ENCODE assay signal across 20 mouse cellular contexts in the genomic region with DNA sequence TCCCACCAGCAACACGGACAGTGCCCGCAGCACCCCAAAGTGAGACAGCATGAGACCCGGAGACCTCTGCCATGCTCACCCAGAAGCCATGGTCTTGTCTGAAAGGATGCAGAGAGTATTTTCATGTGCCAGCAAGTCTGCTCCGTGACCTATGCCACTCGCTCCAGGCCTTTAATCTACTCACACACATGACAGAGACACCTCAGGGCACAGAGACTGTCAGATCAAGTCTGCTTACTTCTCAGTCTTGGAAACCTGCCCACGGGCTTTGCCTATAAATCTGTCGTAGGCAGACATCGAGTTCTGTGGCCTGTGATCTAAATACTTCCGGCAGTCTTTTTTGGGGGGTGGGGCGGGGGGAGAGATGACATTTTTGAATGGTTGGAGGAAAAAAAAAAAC. TPM values are rescaled to one million over a fixed set of nuclear protein-coding genes. Genes with fewer than 3 reads are reported as not detected.
A peak's percentile ranks its signal among the peaks of the same experiment; 100 is the strongest.
DNase-seq lines count a peak whose midpoint lies in the region; ATAC-seq and TF ChIP-seq lines count a peak whose summit lies in the region.
"Had no signal": no experiment of that assay in that cellular context is flagged by ENCODE, and none has a peak within 500 bp of the region (broad histone marks: within the 10 kb centered on the region; RNA-seq: fewer than 3 reads in every experiment).

No protein-coding gene starts in this region.

- no peak overlapping the region for H3K4me3 ChIP-seq in lung, embryonic 14.5 days (ENCODE audit: low read depth, low read length)
- no peak overlapping the region for H3K4me3 ChIP-seq in lung, postnatal 0 days (ENCODE audit: low read depth, low read length)
- H3K4me3 ChIP-seq: heart, embryonic 13.5 days; limb, embryonic 10.5 days; liver, embryonic 12.5 days; megakaryocyte, embryonic 14.5 days had no signal

- no peak overlapping the region for H3K4me2 ChIP-seq in lung, embryonic 14.5 days
- no peak overlapping the region for H3K4me2 ChIP-seq in lung, postnatal 0 days (replicated peaks; ENCODE audit: low read depth, low read length)
- H3K4me2 ChIP-seq: heart, embryonic 13.5 days; liver, embryonic 12.5 days had no signal

- 59% methylated on average over 10 of the region's 10 CpGs for WGBS in lung, embryonic 14.5 days
- 60% methylated on average over 10 of the region's 10 CpGs for WGBS in lung, postnatal 0 days

- DNase-seq in cerebellum, postnatal 10 days, result peak; percentile 56 to 59
- DNase-seq in cerebellum, adult 8-10 months, result no peak
- DNase-seq in lung, embryonic 14.5 days, result peak; percentile 61
- DNase-seq in lung, postnatal 0 days (ENCODE audit: low spot score), result no peak
- DNase-seq in adrenal gland, postnatal 36 days, result peak; percentile 53 to 65
- peak; percentile 14 for DNase-seq in retina, postnatal 7 days (ENCODE audit: low read depth, low spot score)
- no peak for DNase-seq in urinary bladder, postnatal 25 days (ENCODE audit: low spot score)
- DNase-seq: B cell, adult 2 months; gastrocnemius, postnatal 14 days; thymus, postnatal 14 days had no signal

- H3K27ac ChIP-seq in lung, embryonic 14.5 days (ENCODE audit: low read depth), result no peak overlapping the region
- H3K27ac ChIP-seq in lung, postnatal 0 days (ENCODE audit: low read length), result no peak overlapping the region
- H3K27ac ChIP-seq: heart, embryonic 13.5 days; limb, embryonic 10.5 days; liver, embryonic 12.5 days; stomach, postnatal 0 days had no signal

- no peak overlapping the region for H3K9ac ChIP-seq in lung, embryonic 14.5 days
- no peak overlapping the region for H3K9ac ChIP-seq in lung, postnatal 0 days (replicated peaks; ENCODE audit: low read depth)
- H3K9ac ChIP-seq: heart, embryonic 13.5 days; liver, embryonic 12.5 days had no signal

- no peaks in the 10 kb centered on the region for H3K27me3 ChIP-seq in lung, embryonic 14.5 days (ENCODE audit: insufficient read depth, low read length)
- no peaks in the 10 kb centered on the region for H3K27me3 ChIP-seq in lung, postnatal 0 days (replicated peaks; ENCODE audit: insufficient read depth, low read length)
- H3K27me3 ChIP-seq: heart, embryonic 13.5 days; liver, embryonic 12.5 days had no signal

- H3K4me1 ChIP-seq in lung, embryonic 14.5 days (ENCODE audit: insufficient read depth), result no peaks in the 10 kb centered on the region
- no peaks in the 10 kb centered on the region for H3K4me1 ChIP-seq in lung, postnatal 0 days (ENCODE audit: insufficient read depth, low read depth, low read length)
- H3K4me1 ChIP-seq: heart, embryonic 13.5 days; liver, embryonic 12.5 days had no signal

- TF ChIP-seq CTCF in lung, embryonic 14.5 days (IDR thresholded peaks at IDR 0.05; ENCODE audit: low read depth), result no peak
- TF ChIP-seq CTCF in lung, postnatal 0 days (IDR thresholded peaks at IDR 0.05), result no peak

- H3K9me3 ChIP-seq in lung, embryonic 14.5 days (ENCODE audit: low read depth, low read length), result peaks cover 9% of the 10 kb centered on the region; the same call in 1 of the 2 replicates
- no peaks in the 10 kb centered on the region for H3K9me3 ChIP-seq in lung, postnatal 0 days (ENCODE audit: low read length)
- H3K9me3 ChIP-seq: limb, embryonic 10.5 days had no signal

- TF ChIP-seq EP300 in lung, postnatal 0 days (IDR thresholded peaks at IDR 0.05), result no peak

- no peak for ATAC-seq in lung, embryonic 14.5 days (ENCODE audit: insufficient read depth)
- no peak for ATAC-seq in lung, postnatal 0 days
- ATAC-seq: liver, embryonic 12.5 days had no signal

- no peaks in the 10 kb centered on the region for H3K36me3 ChIP-seq in lung, embryonic 14.5 days (ENCODE audit: insufficient read depth)
- H3K36me3 ChIP-seq in lung, postnatal 0 days (ENCODE audit: insufficient read depth, low read length), result no peaks in the 10 kb centered on the region
- H3K36me3 ChIP-seq: G1E; heart, embryonic 13.5 days; limb, embryonic 10.5 days; liver, embryonic 12.5 days had no signal

RNA-seq across cellular contexts. Expression of a gene that starts 38.3 kb away (rescaled TPM):
- not detected in 2 replicates for polyA plus RNA-seq in lung, embryonic 14.5 days (2014; fragmentation: Nextera tagmentation; extraction: Ambion mirVana)
- polyA plus RNA-seq in lung, postnatal 0 days (2015; fragmentation: Nextera tagmentation; extraction: Ambion mirVana), result not detected in 2 replicates
- 10 to 100 TPM; 11.7 to 18.2 TPM for total RNA-seq in adrenal gland, postnatal 36 days (2021)
- total RNA-seq: gastrocnemius, postnatal 14 days; neutrophil, adult 5-6 weeks had no signal
- polyA plus RNA-seq: embryonic facial prominence, embryonic 11.5 days; G1E; heart, embryonic 13.5 days; intestine, embryonic 14.5 days; limb, embryonic 10.5 days; lung, embryonic 16.5 days; stomach, postnatal 0 days had no signal

Comparison
In these comparisons a context has a peak if more than half of its experiments do, and no peak if none do; other contexts are left out.
1. DNase-seq: peak in cerebellum, postnatal 10 days (2 of 2), lung, embryonic 14.5 days (single experiment), adrenal gland, postnatal 36 days (2 of 2) and retina, postnatal 7 days (single experiment); none in cerebellum, adult 8-10 months (single experiment), lung, postnatal 0 days (single experiment) and urinary bladder, postnatal 25 days (single experiment).